ENCODE assay signal across 14 mouse cellular contexts in the genomic region with DNA sequence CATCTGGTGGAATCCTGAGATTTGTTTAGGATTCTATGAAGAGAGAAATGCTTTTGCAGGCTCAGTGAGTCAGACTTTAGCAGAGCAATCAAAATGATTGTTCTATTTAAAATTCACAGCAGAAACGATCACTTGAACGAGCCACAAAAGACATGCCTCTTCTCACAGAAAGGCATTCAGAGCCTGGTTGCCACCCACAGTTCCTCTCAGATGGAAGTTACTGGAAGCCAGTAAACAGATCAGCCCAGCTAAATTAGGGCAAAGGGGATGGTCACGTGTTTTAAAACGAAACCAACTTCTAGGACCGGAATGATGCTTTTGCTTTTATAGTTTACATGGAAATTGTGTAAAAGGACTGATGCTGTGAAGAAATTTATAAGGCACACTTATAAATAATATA. TPM values are rescaled to one million over a fixed set of nuclear protein-coding genes. Genes with fewer than 3 reads are reported as not detected.
DNase-seq lines count a peak whose midpoint lies in the region; ATAC-seq and TF ChIP-seq lines count a peak whose summit lies in the region.
"Had no signal": no experiment of that assay in that cellular context is flagged by ENCODE, and none has a peak within 500 bp of the region (broad histone marks: within the 10 kb centered on the region; RNA-seq: fewer than 3 reads in every experiment).

No protein-coding gene starts in this region.

- no peak overlapping the region for H3K9ac ChIP-seq in forebrain, postnatal 0 days
- no peak overlapping the region for H3K9ac ChIP-seq in forebrain, embryonic 16.5 days (replicated peaks; ENCODE audit: low read depth, low read length)
- H3K9ac ChIP-seq in stomach, postnatal 0 days (ENCODE audit: low read length) = no peak overlapping the region
- H3K9ac ChIP-seq: limb, embryonic 15.5 days had no signal

- H3K4me3 ChIP-seq in forebrain, postnatal 0 days (ENCODE audit: low read depth, low read length) = no peak overlapping the region
- H3K4me3 ChIP-seq in forebrain, embryonic 16.5 days (replicated peaks; ENCODE audit: low read length) = no peak overlapping the region
- H3K4me3 ChIP-seq in stomach, postnatal 0 days (ENCODE audit: low read depth, low read length) = no peak overlapping the region
- H3K4me3 ChIP-seq: hindbrain, embryonic 10.5 days; limb, embryonic 15.5 days had no signal

- H3K9me3 ChIP-seq in forebrain, postnatal 0 days (ENCODE audit: low read length) = no peaks in the 10 kb centered on the region
- H3K9me3 ChIP-seq in forebrain, embryonic 16.5 days (ENCODE audit: control insufficient read depth, low read length) = no peaks in the 10 kb centered on the region
- no peaks in the 10 kb centered on the region for H3K9me3 ChIP-seq in stomach, postnatal 0 days (ENCODE audit: control insufficient read depth, low read length)
- H3K9me3 ChIP-seq: hindbrain, embryonic 10.5 days; limb, embryonic 15.5 days had no signal

- TF ChIP-seq EP300 in stomach, postnatal 0 days (optimal IDR thresholded peaks at IDR 0.05) = no peak

- no peaks in the 10 kb centered on the region for H3K4me1 ChIP-seq in forebrain, postnatal 0 days (ENCODE audit: insufficient read depth)
- peaks cover 7% of the 10 kb centered on the region; the same call in 1 of the 2 replicates for H3K4me1 ChIP-seq in forebrain, embryonic 16.5 days (replicated peaks; ENCODE audit: control insufficient read depth, insufficient read depth, low read length)
- no peaks in the 10 kb centered on the region for H3K4me1 ChIP-seq in stomach, postnatal 0 days (replicated peaks; ENCODE audit: control insufficient read depth, insufficient read depth)
- H3K4me1 ChIP-seq: limb, embryonic 15.5 days had no signal

- H3K4me2 ChIP-seq in forebrain, postnatal 0 days (ENCODE audit: low read depth) = peak overlapping the region; percentile 21; the same call in 1 of the 2 replicates
- H3K4me2 ChIP-seq in forebrain, embryonic 16.5 days (ENCODE audit: low read length) = no peak overlapping the region
- H3K4me2 ChIP-seq in stomach, postnatal 0 days (replicated peaks; ENCODE audit: low read depth) = no peak overlapping the region
- H3K4me2 ChIP-seq: limb, embryonic 15.5 days had no signal

- no peaks in the 10 kb centered on the region for H3K27me3 ChIP-seq in forebrain, postnatal 0 days (ENCODE audit: insufficient read depth, low read length)
- H3K27me3 ChIP-seq in forebrain, embryonic 16.5 days (replicated peaks; ENCODE audit: control insufficient read depth, insufficient read depth, low read length) = no peaks in the 10 kb centered on the region
- no peaks in the 10 kb centered on the region for H3K27me3 ChIP-seq in stomach, postnatal 0 days (ENCODE audit: control insufficient read depth, insufficient read depth, low read length)
- H3K27me3 ChIP-seq: CH12.LX; limb, embryonic 15.5 days had no signal

- H3K36me3 ChIP-seq in forebrain, postnatal 0 days (ENCODE audit: insufficient read depth) = no peaks in the 10 kb centered on the region
- no peaks in the 10 kb centered on the region for H3K36me3 ChIP-seq in forebrain, embryonic 16.5 days (ENCODE audit: control insufficient read depth, insufficient read depth)
- no peaks in the 10 kb centered on the region for H3K36me3 ChIP-seq in stomach, postnatal 0 days (ENCODE audit: control insufficient read depth, insufficient read depth, low read length)
- H3K36me3 ChIP-seq: hindbrain, embryonic 10.5 days; limb, embryonic 15.5 days had no signal

- peak overlapping the region; percentile 69; the same call in 1 of the 2 replicates for H3K27ac ChIP-seq in forebrain, postnatal 0 days (ENCODE audit: low read depth, low read length)
- H3K27ac ChIP-seq in forebrain, embryonic 16.5 days (ENCODE audit: low read length) = no peak overlapping the region
- H3K27ac ChIP-seq in stomach, postnatal 0 days (replicated peaks) = no peak overlapping the region
- H3K27ac ChIP-seq: hindbrain, embryonic 10.5 days; limb, embryonic 15.5 days had no signal

- 21% methylated on average over 5 of the region's 5 CpGs for WGBS in forebrain, postnatal 0 days
- WGBS in forebrain, embryonic 16.5 days = 32% methylated on average over 5 of the region's 5 CpGs
- 46% methylated on average over 5 of the region's 5 CpGs for WGBS in stomach, postnatal 0 days

- DNase-seq in forebrain, postnatal 0 days = peak; percentile 56
- peak; percentile 59 for DNase-seq in layer of hippocampus, adult 11-12 months (ENCODE audit: low spot score)
- no peak for DNase-seq in layer of hippocampus, adult 9-10 months (ENCODE audit: low spot score)
- DNase-seq in adipocyte (ENCODE audit: low spot score) = peak; percentile 79
- peak; percentile 18 to 35 for DNase-seq in left cerebral cortex, adult 18-20 months (ENCODE audit: low spot score in 2 of 2)
- DNase-seq in embryo, embryonic 9.5 days (ENCODE audit: extremely low spot score) = no peak
- DNase-seq in stomach, postnatal 0 days (ENCODE audit: low spot score) = no peak
- DNase-seq: embryo, embryonic 11 days; thymus, adult 2 months had no signal

- peak; percentile 75 for ATAC-seq in forebrain, postnatal 0 days
- ATAC-seq in forebrain, embryonic 16.5 days = no peak; the same call in 1 of the 2 replicates
- no peak for ATAC-seq in stomach, postnatal 0 days (ENCODE audit: low FRiP score, low TSS enrichment)

- no peak for TF ChIP-seq CTCF in forebrain, postnatal 0 days (IDR thresholded peaks at IDR 0.05; ENCODE audit: low read depth)
- TF ChIP-seq CTCF in stomach, postnatal 0 days (IDR thresholded peaks at IDR 0.05; ENCODE audit: low read depth) = no peak

RNA-seq across cellular contexts. Expression of a gene that starts 6.9 kb away (rescaled TPM):
- 23.5 and 35.4 TPM in 2 replicates for total RNA-seq in forebrain, postnatal 0 days (2014; rRNA removed)
- 152 and 229 TPM in 2 replicates for polyA plus RNA-seq in forebrain, postnatal 0 days (2015; fragmentation: Nextera tagmentation; extraction: Ambion mirVana)
- 137 and 168 TPM in 2 replicates for polyA plus RNA-seq in forebrain, embryonic 16.5 days (2015; fragmentation: Nextera tagmentation; extraction: Ambion mirVana)
- total RNA-seq in left cerebral cortex, adult 18-20 months (2021) = 100 to 1,000 TPM; 234 TPM
- 3.5 and 4.2 TPM in 2 replicates for polyA plus RNA-seq in stomach, postnatal 0 days (2015; fragmentation: Nextera tagmentation; extraction: Ambion mirVana)
- total RNA-seq: CH12.LX; megakaryocyte-erythroid progenitor cell, adult 5-6 weeks had no signal

Comparison
In these comparisons a context has a peak if more than half of its experiments do, and no peak if none do; other contexts are left out.
1. DNase-seq: peak in forebrain, postnatal 0 days (single experiment), layer of hippocampus, adult 11-12 months (single experiment), adipocyte (single experiment) and left cerebral cortex, adult 18-20 months (2 of 2); none in layer of hippocampus, adult 9-10 months (single experiment), embryo, embryonic 9.5 days (single experiment) and stomach, postnatal 0 days (single experiment).
2. RNA of a gene that starts 6.9 kb away (polyA plus RNA-seq): 152 to 229 TPM in forebrain, postnatal 0 days and 137 to 168 TPM in forebrain, embryonic 16.5 days; 3.5 to 4.2 TPM in stomach, postnatal 0 days; every median in the first group is over 10 times any median in the second.